Mouse (Mus musculus): ENCODE measurements around the gene Dkk3. TPM values are rescaled to one million over a fixed set of nuclear protein-coding genes. Genes with fewer than 3 reads are reported as not detected.

Dkk3 gene
- polyA plus RNA-seq (2014; fragmentation: Nextera tagmentation; extraction: Ambion mirVana), result 15.0 and 18.7 TPM in 2 replicates

DNA sequence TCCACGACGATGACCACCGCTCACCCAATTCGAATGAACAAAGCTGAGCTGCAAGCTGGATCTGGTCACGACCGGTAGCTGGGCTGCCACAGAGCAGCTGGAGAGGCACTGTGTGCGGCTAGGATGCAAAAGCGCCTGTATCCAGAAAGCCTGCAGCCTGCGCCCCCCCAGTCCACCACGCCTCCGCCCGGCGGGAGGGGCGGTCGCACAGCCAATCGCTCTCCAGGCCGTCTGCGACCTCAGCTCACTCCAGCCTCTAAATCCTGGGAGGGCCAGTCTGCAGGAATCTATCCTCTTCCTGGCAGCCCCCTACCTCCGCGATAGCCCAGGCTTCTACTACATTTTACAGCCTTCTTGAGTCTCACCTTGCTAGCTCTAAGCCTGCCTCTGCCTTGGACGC is at the start of gene Dkk3:
Gene Dkk3, minus strand, starts transcription at position 116 of the 400 bp plus-strand sequence.
- peak within 1 kb of the TSS; percentile 73 for H3K4me2 ChIP-seq (ENCODE audit: low read depth, low read length, severe bottlenecking)
- WGBS, result 3% methylated on average over 21 of the region's 21 CpGs
- DNase-seq (ENCODE audit: low spot score) (peak; percentile 80), ATAC-seq (replicated peaks; ENCODE audit: low FRiP score) (peak; percentile 53)
- no peak within 1 kb of the TSS for H3K27ac ChIP-seq (ENCODE audit: low read depth, low read length)
- peak within 1 kb of the TSS; percentile 56 for H3K9ac ChIP-seq (ENCODE audit: low read length)
- H3K27me3 ChIP-seq (ENCODE audit: control insufficient read depth, insufficient read depth, low read length), result peaks cover 9% of the 10 kb centered on the region
- H3K9me3 ChIP-seq (ENCODE audit: control insufficient read depth, low read length), result no peaks in the 10 kb centered on the region
- no peaks in the 10 kb centered on the region for H3K36me3 ChIP-seq (ENCODE audit: control insufficient read depth, insufficient read depth, low read length)
- peak within 1 kb of the TSS; percentile 45 for H3K4me3 ChIP-seq (ENCODE audit: low read depth, low read length)
- H3K4me1 ChIP-seq (replicated peaks; ENCODE audit: control insufficient read depth, insufficient read depth, low read length), result peaks cover 6% of the 10 kb centered on the region; the same call in 1 of the 2 replicates

DNA sequence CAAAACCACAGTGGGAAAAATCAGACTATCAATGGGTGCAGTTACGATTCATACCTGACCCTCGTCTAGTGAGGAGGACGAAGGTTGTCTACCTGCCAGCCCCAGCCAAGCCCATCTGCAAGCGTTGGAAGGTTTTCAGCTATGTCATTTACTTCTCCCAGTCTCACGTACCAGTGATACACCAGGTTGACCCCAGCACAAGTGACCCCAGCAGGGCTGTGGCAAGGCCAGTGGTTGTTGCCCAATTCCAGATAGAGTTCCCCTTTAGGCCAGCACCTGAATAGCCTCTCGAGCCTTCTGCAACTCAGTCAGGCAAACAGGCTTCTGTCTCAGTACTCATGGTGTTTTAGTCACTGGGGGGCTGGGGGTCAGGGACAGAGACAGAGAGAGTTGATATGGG is 48.9 kb upstream of the Dkk3 start:
- H3K27me3 ChIP-seq (ENCODE audit: control insufficient read depth, insufficient read depth, low read length), result no peaks in the 10 kb centered on the region
- no peak overlapping the region for H3K4me3 ChIP-seq (ENCODE audit: low read depth, low read length)
- H3K27ac ChIP-seq (ENCODE audit: low read depth, low read length), result no peak overlapping the region
- no peak for DNase-seq (ENCODE audit: low spot score)
- H3K9me3 ChIP-seq (ENCODE audit: control insufficient read depth, low read length), result no peaks in the 10 kb centered on the region
- 90% methylated on average over 6 of the region's 6 CpGs for WGBS
- no peaks in the 10 kb centered on the region for H3K36me3 ChIP-seq (ENCODE audit: control insufficient read depth, insufficient read depth, low read length)
- H3K4me2 ChIP-seq (ENCODE audit: low read depth, low read length, severe bottlenecking), result no peak overlapping the region
- no peak for ATAC-seq (replicated peaks; ENCODE audit: low FRiP score)
- no peaks in the 10 kb centered on the region for H3K4me1 ChIP-seq (replicated peaks; ENCODE audit: control insufficient read depth, insufficient read depth, low read length)
- no peak overlapping the region for H3K9ac ChIP-seq (ENCODE audit: low read length)

DNA sequence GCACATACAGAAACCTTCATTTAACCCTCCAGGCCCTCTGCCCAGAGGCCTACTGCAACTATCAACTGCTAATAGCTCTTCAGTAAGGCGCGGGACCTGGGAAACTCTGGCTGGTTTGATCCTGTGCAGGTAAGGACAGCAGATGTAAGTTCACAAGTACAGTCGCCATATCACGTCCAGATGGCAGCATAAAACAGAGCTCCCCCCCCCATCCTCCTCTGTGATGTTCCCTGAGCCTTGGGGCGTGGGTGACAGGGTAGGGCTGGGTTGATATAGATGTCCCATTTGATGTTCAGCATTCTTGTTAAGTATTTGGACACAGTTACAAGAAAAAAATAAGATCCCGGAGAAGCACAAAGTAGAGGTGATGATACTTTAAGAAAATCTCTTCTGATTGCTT is 46.7 kb upstream of the Dkk3 start:
- H3K27me3 ChIP-seq (ENCODE audit: control insufficient read depth, insufficient read depth, low read length), result no peaks in the 10 kb centered on the region
- DNase-seq (ENCODE audit: low spot score) (no peak), ATAC-seq (replicated peaks; ENCODE audit: low FRiP score) (no peak)
- H3K27ac ChIP-seq (ENCODE audit: low read depth, low read length), result no peak overlapping the region
- no peaks in the 10 kb centered on the region for H3K36me3 ChIP-seq (ENCODE audit: control insufficient read depth, insufficient read depth, low read length)
- H3K9me3 ChIP-seq (ENCODE audit: control insufficient read depth, low read length), result no peaks in the 10 kb centered on the region
- H3K9ac ChIP-seq (ENCODE audit: low read length), result no peak overlapping the region
- no peak overlapping the region for H3K4me3 ChIP-seq (ENCODE audit: low read depth, low read length)
- no peak overlapping the region for H3K4me2 ChIP-seq (ENCODE audit: low read depth, low read length, severe bottlenecking)
- H3K4me1 ChIP-seq (replicated peaks; ENCODE audit: control insufficient read depth, insufficient read depth, low read length), result no peaks in the 10 kb centered on the region
- WGBS, result 87% methylated on average over 6 of the region's 6 CpGs

DNA sequence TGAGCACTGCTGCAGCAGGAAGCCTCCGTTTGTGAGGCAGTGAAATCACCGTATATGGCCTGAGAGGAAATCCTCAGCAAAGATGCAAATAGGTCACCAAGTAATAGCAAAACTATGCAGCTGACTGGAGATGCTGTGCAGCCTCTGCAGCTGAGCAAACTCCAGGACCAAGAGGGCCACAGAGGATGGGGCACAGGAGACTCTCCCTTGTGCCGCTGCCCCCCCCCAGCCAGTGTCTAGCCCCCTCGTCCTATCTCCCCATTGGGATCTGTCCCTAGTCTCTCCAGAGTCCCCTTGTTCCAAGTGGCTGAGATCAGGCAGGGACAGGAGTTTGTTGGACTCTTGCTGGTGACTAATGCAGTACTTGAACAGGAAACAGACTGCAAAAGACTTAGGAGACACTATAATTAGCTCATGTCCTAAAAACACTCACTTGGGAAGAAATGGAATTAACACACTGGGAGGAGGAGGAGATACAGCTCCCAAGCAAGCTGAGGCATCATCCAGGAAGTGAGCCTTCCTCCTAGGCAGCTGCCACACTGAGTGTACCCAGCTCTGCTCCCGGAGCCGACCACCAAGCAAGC is 45.6 kb upstream of the Dkk3 start:
- 76% methylated on average over 6 of the region's 6 CpGs for whole genome bisulfite sequencing
- Histone ChIP-seq H3K9me3 (ENCODE audit: control insufficient read depth, low read length) (no peaks in the 10 kb centered on the region), H3K4me1 (replicated peaks; ENCODE audit: control insufficient read depth, insufficient read depth, low read length) (no peaks in the 10 kb centered on the region), H3K27me3 (ENCODE audit: control insufficient read depth, insufficient read depth, low read length) (no peaks in the 10 kb centered on the region), H3K4me3 (ENCODE audit: low read depth, low read length) (no peak overlapping the region), H3K9ac (ENCODE audit: low read length) (no peak overlapping the region), H3K27ac (ENCODE audit: low read depth, low read length) (no peak overlapping the region), H3K36me3 (ENCODE audit: control insufficient read depth, insufficient read depth, low read length) (no peaks in the 10 kb centered on the region), H3K4me2 (ENCODE audit: low read depth, low read length, severe bottlenecking) (no peak overlapping the region)
- DNase-seq (ENCODE audit: low spot score) (no peak), ATAC-seq (replicated peaks; ENCODE audit: low FRiP score) (no peak)

DNA sequence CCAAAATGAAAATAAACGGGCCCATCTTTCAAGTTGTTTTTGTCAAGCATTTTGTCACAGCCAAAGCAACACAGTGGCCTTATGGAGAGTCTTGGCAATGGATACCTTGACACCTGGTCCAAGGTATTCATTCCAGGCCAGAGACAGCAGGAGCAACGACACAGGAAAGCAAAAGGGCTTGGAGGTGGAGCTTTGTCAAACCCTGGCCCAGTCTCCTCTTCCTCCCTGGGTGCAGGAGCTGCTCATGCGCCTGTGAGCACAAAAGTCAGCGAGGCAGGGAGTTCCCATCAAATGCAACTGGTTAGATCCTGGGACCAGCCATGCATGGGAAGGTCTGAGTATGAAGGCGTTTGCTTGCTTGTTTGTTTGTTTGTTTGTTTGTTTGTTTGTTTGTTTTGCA is 45.1 kb upstream of the Dkk3 start:
- no peak overlapping the region for H3K4me3 ChIP-seq (ENCODE audit: low read depth, low read length)
- DNase-seq (ENCODE audit: low spot score), result no peak
- ATAC-seq (replicated peaks; ENCODE audit: low FRiP score), result no peak
- H3K36me3 ChIP-seq (ENCODE audit: control insufficient read depth, insufficient read depth, low read length), result no peaks in the 10 kb centered on the region
- no peak overlapping the region for H3K4me2 ChIP-seq (ENCODE audit: low read depth, low read length, severe bottlenecking)
- H3K9ac ChIP-seq (ENCODE audit: low read length), result no peak overlapping the region
- H3K9me3 ChIP-seq (ENCODE audit: control insufficient read depth, low read length), result no peaks in the 10 kb centered on the region
- WGBS, result 77% methylated on average over 5 of the region's 5 CpGs
- H3K4me1 ChIP-seq (replicated peaks; ENCODE audit: control insufficient read depth, insufficient read depth, low read length), result no peaks in the 10 kb centered on the region
- no peak overlapping the region for H3K27ac ChIP-seq (ENCODE audit: low read depth, low read length)
- no peaks in the 10 kb centered on the region for H3K27me3 ChIP-seq (ENCODE audit: control insufficient read depth, insufficient read depth, low read length)

DNA sequence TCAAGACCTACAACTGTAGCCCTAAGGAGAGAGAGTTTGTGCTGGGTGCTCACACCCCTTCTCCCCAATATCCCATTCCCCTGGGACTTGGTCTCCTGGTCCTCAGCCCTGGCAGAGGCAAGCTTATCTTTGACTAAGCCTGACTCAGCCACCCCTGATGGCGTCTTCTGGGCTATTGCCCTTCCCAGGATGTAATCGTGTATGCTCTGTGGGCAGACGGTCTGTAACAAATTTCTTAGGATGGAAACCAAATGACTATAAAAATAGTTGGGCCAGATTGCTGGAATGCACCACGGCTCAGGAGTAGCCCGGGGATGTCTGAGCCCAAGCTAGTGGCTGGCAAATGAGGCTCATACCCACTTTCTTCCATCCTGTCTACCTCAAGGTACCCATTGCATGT is 44.0 kb upstream of the Dkk3 start:
- DNase-seq (ENCODE audit: low spot score), result no peak

DNA sequence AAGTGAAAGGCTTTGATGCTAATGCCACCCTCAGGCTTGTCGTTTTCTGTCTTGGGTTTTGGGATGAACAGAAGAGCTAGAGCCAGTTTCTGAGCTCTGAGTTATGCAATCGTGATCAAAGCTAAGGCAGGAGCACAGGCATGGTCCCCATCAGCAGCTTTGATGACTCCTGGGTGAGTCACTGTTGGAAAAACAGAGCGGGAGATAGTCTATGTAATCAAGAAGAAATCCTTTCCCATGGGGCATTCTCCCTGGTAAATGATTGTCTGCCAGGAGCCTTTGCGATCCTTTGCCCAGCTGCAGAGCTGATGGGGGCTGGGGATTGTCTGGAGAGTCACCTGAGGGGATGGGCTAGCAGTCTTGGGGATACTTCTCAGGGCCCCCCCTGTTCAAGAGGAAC is 43.3 kb upstream of the Dkk3 start:
- no peak for ATAC-seq (replicated peaks; ENCODE audit: low FRiP score)
- 74% methylated on average over 4 of the region's 4 CpGs for WGBS
- no peak overlapping the region for H3K27ac ChIP-seq (ENCODE audit: low read depth, low read length)
- no peaks in the 10 kb centered on the region for H3K9me3 ChIP-seq (ENCODE audit: control insufficient read depth, low read length)
- no peak overlapping the region for H3K4me2 ChIP-seq (ENCODE audit: low read depth, low read length, severe bottlenecking)
- H3K4me3 ChIP-seq (ENCODE audit: low read depth, low read length), result no peak overlapping the region
- no peaks in the 10 kb centered on the region for H3K36me3 ChIP-seq (ENCODE audit: control insufficient read depth, insufficient read depth, low read length)
- no peak for DNase-seq (ENCODE audit: low spot score)
- H3K27me3 ChIP-seq (ENCODE audit: control insufficient read depth, insufficient read depth, low read length), result no peaks in the 10 kb centered on the region
- no peak overlapping the region for H3K9ac ChIP-seq (ENCODE audit: low read length)
- no peaks in the 10 kb centered on the region for H3K4me1 ChIP-seq (replicated peaks; ENCODE audit: control insufficient read depth, insufficient read depth, low read length)

More for the DNA sequence above, 44.0 kb upstream of the Dkk3 start:
- H3K4me2 ChIP-seq (ENCODE audit: low read depth, low read length, severe bottlenecking), result no peak overlapping the region
- no peak overlapping the region for H3K4me3 ChIP-seq (ENCODE audit: low read depth, low read length)
- WGBS, result 85% methylated on average over 5 of the region's 5 CpGs
- no peak for ATAC-seq (replicated peaks; ENCODE audit: low FRiP score)
- H3K27me3 ChIP-seq (ENCODE audit: control insufficient read depth, insufficient read depth, low read length), result no peaks in the 10 kb centered on the region
- no peak overlapping the region for H3K9ac ChIP-seq (ENCODE audit: low read length)
- H3K27ac ChIP-seq (ENCODE audit: low read depth, low read length), result no peak overlapping the region
- H3K4me1 ChIP-seq (replicated peaks; ENCODE audit: control insufficient read depth, insufficient read depth, low read length), result no peaks in the 10 kb centered on the region
- no peaks in the 10 kb centered on the region for H3K36me3 ChIP-seq (ENCODE audit: control insufficient read depth, insufficient read depth, low read length)
- no peaks in the 10 kb centered on the region for H3K9me3 ChIP-seq (ENCODE audit: control insufficient read depth, low read length)

DNA sequence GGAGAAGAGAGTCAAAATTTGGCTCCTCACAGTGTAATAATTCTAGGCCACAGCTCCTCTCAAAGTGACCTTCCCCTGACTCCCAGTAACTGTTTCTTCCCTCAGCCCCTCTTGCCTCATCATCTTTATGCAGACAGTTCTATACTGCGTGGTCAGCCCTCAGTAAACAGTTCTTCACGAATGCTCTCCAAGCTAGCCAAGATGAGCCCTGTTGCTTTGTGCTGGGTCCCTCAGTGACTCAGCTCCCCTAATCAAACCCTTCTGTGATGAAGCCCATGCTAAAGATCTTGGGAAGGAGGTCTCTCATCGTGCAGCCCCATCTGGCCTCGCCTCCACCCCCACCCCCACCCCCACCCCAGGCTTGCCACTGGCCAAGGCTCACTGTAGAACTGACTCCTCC is 41.9 kb upstream of the Dkk3 start:
- H3K27me3 ChIP-seq (ENCODE audit: control insufficient read depth, insufficient read depth, low read length), result no peaks in the 10 kb centered on the region
- no peak overlapping the region for H3K4me3 ChIP-seq (ENCODE audit: low read depth, low read length)
- no peak overlapping the region for H3K27ac ChIP-seq (ENCODE audit: low read depth, low read length)
- H3K9me3 ChIP-seq (ENCODE audit: control insufficient read depth, low read length), result no peaks in the 10 kb centered on the region
- no peak for DNase-seq (ENCODE audit: low spot score)
- no peak for ATAC-seq (replicated peaks; ENCODE audit: low FRiP score)
- H3K4me2 ChIP-seq (ENCODE audit: low read depth, low read length, severe bottlenecking), result no peak overlapping the region
- no peak overlapping the region for H3K9ac ChIP-seq (ENCODE audit: low read length)
- H3K36me3 ChIP-seq (ENCODE audit: control insufficient read depth, insufficient read depth, low read length), result no peaks in the 10 kb centered on the region
- H3K4me1 ChIP-seq (replicated peaks; ENCODE audit: control insufficient read depth, insufficient read depth, low read length), result no peaks in the 10 kb centered on the region
- WGBS, result 46% methylated on average over 4 of the region's 4 CpGs

DNA sequence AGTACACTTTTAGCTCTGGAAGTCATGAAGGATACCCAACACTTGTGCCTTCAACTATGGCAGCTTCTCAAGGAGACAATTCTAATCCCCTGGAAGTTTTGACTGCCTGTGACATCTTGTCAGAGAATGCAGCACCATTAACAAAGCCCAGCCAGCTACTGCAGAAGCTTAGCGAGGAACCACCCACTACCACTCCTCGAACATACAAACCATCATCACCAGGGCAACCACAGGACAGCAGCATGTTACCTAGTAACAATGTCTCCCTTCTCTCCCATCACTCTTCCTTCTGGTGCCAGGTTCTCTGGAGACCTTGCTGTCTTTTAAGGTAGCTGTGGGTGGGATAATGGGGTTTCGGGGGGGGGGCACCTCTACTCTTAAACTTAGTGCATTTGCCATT is 40.5 kb upstream of the Dkk3 start:
- Histone ChIP-seq H3K27ac (ENCODE audit: low read depth, low read length) (no peak overlapping the region), H3K27me3 (ENCODE audit: control insufficient read depth, insufficient read depth, low read length) (no peaks in the 10 kb centered on the region), H3K4me3 (ENCODE audit: low read depth, low read length) (no peak overlapping the region), H3K36me3 (ENCODE audit: control insufficient read depth, insufficient read depth, low read length) (no peaks in the 10 kb centered on the region), H3K9ac (ENCODE audit: low read length) (no peak overlapping the region), H3K9me3 (ENCODE audit: control insufficient read depth, low read length) (no peaks in the 10 kb centered on the region), H3K4me1 (replicated peaks; ENCODE audit: control insufficient read depth, insufficient read depth, low read length) (no peaks in the 10 kb centered on the region), H3K4me2 (ENCODE audit: low read depth, low read length, severe bottlenecking) (no peak overlapping the region)
- 66% methylated on average over 3 of the region's 3 CpGs for WGBS
- ATAC-seq (replicated peaks; ENCODE audit: low FRiP score) (no peak), DNase-seq (ENCODE audit: low spot score) (no peak)

Measured in forebrain, embryonic 11.5 days (tissue).